Mouse (Mus musculus) gastrocnemius, postnatal 10 days (tissue): ENCODE measurements around the gene Clasp2. TPM values are rescaled to one million over a fixed set of nuclear protein-coding genes. Genes with fewer than 3 reads are reported as not detected.
A peak's percentile ranks its signal among the peaks of the same experiment; 100 is the strongest.

Experiments used
- DNase-seq: peaks from one replicate; pipeline ENCODE4 v3.0.0; 2021; ENCODE audit warnings: mixed read lengths
- total RNA-seq, 2 experiments: library from RNA; stranded (reverse); gene quantifications; 2 replicates each; pipeline ENCODE4 v1.2.3; 2021

The Clasp2 gene
- total RNA-seq, 2 experiments from 2014 or later = 48.2 to 52.2 TPM

DNA sequence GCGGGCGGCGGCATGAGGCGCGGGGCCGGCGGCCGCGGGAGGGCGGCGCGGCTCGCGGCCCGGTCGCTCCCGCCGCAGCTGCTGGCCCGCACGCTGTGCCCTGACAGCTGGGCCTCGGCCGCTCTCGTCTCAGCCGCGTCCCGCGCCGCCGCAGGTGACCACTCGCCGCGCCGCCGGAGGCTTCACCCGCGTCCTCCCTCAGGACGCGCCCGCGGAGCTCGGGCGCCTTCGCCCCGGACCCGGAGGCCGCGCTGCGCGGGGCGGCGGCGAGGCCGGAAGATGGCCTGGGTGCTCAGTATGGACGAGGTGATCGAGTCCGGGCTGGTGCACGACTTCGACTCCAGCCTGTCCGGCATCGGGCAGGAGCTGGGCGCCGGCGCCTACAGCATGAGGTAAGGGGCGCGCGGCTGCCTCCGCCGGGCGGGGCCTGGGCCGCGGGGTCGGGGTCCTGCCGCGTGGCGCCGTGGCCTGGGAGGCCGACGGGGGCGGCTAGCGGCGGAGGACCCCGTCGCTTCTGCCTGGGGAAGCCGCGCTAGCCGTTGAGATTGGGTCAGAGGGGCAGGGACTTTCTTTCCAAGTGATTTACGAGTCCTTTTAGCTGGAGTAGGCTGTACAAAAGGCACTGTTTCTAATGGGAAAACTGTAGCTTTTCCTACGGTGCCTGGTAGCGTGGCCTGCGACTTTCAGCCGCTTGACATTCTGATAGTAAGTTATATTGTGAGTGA is 190.3 kb downstream of the Clasp2 start:
- DNase-seq = peak; percentile 59

DNA sequence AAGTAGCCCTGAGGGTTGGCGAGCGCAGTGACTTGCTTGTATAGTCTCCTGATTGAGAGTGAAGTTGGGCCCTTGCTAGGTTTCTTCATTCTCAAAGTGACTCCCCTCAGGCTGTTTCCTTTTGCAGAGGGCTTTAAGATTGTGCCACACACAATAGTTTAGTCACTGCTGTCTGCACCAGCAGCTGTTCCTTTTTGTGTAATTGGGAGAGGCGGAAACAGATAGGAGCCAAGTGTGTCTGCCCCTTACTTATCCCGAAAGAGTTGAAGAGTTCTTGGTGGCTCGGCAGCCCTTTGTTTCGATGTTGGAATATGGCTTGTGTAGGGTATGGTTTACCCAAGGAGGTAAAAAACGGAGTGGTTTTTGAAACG is 190.8 kb downstream of the Clasp2 start:
- DNase-seq = peak; percentile 30

DNA sequence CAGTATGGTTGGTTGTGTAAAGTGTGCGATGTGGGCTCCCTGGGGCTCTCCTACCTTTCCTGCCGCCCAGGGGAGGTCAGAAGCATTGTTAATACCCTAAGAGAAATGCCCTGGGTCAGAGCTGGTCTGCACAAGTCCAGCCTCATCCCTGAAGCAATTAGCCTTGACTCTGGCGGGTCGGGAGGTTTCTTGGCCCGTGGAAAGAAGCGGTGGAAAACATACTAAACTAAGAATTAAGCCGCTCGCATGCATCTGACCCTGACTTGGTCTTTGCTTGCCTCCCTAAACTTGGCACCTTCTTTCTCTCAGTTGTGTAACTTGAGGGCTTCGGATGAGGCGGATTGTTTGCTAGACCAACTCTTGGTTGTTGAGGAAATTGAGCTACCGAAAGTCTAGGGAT is 191.2 kb downstream of the Clasp2 start:
- DNase-seq = peak; percentile 7

DNA sequence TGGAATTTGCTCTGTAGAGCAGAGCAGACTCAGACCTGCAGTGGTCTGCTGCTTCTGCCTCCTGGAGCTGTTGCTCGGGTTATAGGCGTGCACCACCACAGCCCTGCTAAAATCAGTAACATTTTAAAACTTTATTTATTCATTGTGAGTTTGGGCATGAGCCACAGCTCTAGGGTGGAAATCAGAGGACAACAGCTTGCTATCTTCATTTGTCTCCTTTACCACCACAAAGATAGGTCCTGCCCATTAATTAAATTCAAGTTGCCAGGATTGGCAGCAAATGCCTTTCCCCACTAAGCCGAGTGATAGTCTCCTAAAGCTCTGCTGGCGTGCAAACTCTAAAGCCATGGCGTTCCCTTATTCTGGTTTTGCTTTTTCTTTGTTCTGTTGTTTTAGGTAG is 194.4 kb downstream of the Clasp2 start:
- no peak for DNase-seq

DNA sequence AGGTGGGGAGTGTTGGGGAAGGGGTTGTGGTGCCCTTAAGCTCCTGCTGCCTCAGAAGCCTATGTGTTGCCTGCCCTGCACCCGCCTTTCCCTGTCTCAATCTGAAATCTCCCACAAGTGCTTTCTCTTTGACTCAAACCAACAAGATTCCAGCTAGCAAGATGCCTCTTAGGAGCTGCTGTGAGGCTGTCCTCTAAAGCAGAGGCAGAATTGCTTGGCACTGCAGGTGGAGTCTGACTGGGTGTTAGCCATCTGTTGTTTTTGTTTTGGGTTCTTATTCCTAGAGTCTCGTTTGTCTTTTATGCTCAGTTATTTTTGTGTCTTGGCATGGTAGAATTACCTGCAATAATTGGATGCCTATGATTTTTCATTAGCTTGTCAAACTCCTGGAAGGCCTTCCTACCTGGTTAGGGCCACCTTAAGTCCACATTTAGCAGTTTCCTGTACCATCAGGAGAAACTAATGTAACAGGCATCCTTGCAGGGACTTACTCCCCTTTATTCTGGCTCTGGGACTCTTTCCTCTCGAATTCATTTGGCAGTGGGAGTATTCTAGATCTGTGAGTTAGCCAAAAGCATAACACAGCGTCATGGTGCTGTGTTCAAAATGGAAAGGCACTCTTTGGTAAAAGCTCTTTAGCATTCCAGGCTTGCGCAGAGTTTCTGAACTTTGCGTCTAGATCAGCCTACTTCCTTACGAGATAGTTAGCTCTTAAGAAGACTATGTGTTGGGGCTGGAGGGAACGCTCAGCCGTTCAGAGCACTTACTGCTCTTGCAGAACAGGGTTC is 198.0 kb downstream of the Clasp2 start:
- DNase-seq = no peak

DNA sequence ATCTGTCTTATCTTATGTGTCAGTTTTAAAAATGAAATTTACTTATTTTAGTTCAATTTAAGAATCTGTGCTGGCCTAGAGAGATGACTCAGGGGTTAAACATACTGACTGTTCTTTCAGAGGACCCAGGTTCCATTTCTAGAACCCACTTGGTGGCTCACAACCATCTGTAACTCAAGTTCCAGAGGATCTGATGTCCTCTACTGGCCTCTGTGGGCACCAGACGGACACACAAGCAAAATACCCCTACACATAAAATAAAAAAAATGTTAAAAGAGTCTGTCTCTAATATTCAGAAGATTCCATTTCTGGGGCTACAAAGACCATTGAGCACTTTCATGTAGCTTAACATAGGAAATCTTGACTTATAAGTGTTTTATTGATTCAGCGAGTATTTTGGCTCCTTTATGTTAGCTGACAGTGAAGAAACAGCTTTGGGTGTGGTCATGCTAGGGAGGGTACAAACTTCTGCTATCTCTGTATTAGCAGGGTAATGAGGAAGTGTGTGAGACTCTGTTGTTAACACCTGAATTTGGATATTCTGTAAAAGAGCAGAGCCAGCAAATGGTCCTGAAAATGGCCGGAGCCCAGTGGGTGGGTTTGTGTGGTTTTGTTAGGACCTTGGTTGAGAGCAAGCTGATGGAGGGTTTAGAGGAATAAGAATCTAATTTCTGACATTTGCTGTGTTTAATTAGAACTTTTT is 200.0 kb downstream of the Clasp2 start:
- DNase-seq = no peak

DNA sequence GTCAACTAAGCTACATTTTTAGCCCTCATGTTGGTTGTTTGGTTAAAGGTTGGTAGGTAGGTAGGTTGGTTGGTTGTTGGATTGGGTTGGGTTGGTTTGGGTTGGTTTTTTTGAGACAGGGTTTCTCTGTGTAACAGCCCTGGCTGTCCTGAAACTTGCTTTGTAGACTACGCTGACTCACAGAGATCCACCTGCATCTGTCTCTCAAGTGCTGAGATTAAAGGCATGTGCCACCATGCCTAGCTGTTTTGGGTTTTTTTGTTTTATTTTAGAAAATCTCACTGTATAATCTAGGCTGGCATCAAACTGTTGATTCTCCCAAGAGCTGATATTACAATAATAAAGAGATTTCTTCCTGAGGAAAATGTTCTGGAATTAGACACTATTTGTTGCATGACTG is 202.1 kb downstream of the Clasp2 start:
- no peak for DNase-seq

DNA sequence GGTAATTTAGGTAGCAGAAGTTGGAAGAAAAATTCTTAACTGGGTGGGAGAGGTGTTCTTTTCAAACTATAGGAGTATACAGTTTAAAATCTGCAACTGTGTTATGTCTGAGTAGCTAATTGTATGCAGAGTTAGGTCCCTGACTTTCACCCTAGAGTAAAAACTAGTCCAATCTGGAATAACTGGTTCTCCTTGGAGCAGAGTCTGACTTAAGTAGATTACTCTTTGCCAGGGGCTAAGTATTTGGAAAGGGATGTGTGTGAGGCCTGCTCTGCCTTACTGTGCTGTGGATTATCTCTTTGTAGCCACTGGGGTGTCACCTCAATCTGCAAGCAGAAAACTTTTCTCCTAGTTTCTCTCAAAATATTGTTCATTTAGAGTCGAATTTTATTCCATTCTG is 205.9 kb downstream of the Clasp2 start:
- no peak for DNase-seq

DNA sequence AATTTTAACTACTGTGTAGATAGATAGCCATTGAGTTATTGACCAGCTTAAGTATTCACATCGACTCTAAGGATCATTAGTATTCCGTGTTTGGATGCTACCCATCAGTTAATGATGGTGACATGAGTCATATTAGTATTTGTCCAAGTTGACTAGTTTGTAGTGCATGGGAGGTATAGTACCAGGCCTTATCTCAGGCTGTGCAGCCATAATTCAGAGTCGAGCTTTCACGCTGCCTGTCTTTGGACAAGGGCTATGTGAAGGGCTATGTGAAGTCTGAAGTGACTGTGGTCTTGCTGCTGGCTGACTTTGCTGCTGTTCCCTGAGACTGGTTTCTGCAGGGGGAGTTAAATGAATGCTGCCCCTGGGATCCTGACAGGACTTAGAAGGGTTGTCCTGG is 216.5 kb downstream of the Clasp2 start:
- DNase-seq = no peak

DNA sequence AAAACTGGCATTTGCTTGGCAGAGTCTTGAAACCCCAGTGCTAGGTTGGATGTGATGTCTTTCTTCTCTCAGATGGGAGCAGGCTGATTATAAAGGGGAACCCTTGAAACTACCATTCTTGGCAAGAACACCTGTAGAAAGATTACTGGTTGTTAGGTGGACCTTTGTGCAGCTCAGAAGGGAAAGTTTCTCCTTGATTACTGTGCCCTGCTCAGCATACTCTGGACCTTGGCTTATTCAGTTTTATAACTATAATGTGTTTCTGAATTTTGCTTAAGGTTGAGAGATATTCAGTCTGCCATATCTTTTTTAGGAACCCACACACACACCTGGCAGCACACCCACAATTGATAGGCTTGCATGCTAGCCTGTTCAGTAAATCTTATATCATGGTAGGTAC is 222.4 kb downstream of the Clasp2 start:
- no peak for DNase-seq

DNA sequence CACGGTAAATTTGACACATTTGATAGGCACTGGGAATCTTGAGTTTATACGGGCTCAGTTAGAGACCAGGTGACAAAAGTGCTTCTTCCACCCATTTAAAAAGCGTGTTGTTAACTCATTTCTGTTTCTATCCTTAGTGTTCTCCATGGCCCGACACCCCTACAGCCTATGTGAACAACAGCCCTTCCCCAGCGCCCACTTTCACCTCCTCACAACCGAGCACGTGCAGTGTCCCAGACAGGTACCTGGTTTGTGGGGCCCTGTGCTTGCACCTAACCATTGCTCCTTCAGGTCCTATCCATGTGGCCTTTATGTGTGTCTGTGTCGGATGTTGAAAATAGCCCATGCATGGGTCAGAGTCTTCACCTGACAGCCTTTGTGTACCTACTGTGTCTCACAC is 223.1 kb downstream of the Clasp2 start:
- no peak for DNase-seq

DNA sequence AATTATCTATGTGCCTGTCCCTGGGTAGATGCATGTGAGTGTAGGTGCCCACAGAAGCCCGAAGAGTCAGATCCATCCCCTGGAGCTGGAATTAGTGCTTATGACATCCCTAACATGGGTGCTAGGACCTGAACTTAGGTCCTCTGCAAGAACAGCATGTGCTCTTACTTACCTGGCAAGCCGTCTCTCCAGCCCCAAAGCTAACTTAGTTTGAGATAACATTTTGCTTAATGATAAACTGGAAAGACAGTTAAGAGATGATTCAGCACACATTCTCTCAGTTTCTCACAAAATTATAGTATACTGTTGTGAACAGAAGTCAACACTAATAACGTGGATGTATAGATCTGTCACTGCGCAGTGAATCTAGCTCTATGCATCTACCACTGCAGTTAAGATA is 225.6 kb downstream of the Clasp2 start:
- DNase-seq = no peak

DNA sequence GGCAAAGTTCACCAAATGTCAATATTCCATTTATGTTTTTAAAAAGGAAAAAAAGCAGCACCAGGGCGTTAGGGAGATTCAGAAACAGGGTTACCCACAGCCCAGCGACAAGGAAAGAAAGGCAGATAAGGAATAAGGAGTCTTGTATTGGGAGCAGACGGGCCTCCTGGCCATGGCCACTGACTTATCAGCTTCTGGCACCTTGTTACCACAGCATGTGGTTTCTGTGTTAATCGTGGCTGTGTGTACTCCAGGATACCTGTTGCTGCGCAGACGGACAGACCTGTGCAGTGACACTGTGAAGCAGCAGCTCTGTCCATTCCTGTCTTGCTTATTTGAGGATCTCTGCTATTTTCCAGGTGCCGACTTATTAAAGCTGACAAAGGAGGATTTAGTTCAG is 227.7 kb downstream of the Clasp2 start:
- DNase-seq = no peak

Other genes starting within 250 kb of the Clasp2 start
- gene Pdcd6ip, start 33.2 kb upstream of the Clasp2 start, total RNA-seq = 10 to 100 TPM; 50.2 to 59.3 TPM
- 10 to 100 TPM; 21.5 to 33.6 TPM for gene Ubp1, start 189.5 kb downstream of the Clasp2 start, total RNA-seq